Mouse (Mus musculus) hindbrain, embryonic 10.5 days (tissue): ENCODE data around the gene Syt6. TPM values are rescaled to one million over a fixed set of nuclear protein-coding genes. Genes with fewer than 3 reads are reported as not detected.
"Not testable (repeated sequence)": the region's sequence is repeated elsewhere in the genome, so short reads cannot be mapped to it uniquely, and the experiment has no call there.

ENCODE experiments used
- DNase-seq: peaks from one replicate; pipeline ENCODE4 v3.0.0-alpha.2; 2017; ENCODE audit warnings: low spot score
- H3K27ac ChIP-seq: fragments of 300-500 bp; sonication (generic); 2 replicates; pipeline ENCODE4 v1.5.1; 2016; ENCODE audit warnings: mild to moderate bottlenecking, moderate library complexity
- H3K27me3 ChIP-seq: fragments of 300-500 bp; sonication (generic); 2 replicates; pipeline ENCODE4 v1.6.1; 2016; ENCODE audit warnings: mild to moderate bottlenecking; ENCODE audit not compliant: poor library complexity, insufficient read depth, severe bottlenecking
- H3K36me3 ChIP-seq: fragments of 300-500 bp; sonication (generic); 2 replicates; pipeline ENCODE4 v1.6.1; 2016; ENCODE audit warnings: mild to moderate bottlenecking, moderate library complexity
- H3K4me1 ChIP-seq: fragments of 300-500 bp; sonication (generic); replicated peaks from 2 replicates; pipeline ENCODE4 v1.6.1; 2016; ENCODE audit warnings: mild to moderate bottlenecking
- H3K4me3 ChIP-seq: fragments of 300-500 bp; sonication (generic); 2 replicates; pipeline ENCODE4 v1.5.1; 2016; ENCODE audit warnings: mild to moderate bottlenecking, moderate library complexity
- H3K9me3 ChIP-seq: fragments of 300-500 bp; sonication (generic); 2 replicates; pipeline ENCODE4 v1.6.1; 2016; ENCODE audit warnings: mild to moderate bottlenecking, moderate library complexity
- WGBS: fragments of 180-500 bp; shearing (Covaris S2); methylation state at CpG from one replicate; pipeline ENCODE4 v1.1.7; 2016; 5-methylcytosine and 5-hydroxymethylcytosine counted together
- polyA plus RNA-seq: library from polyadenylated mRNA; unstranded; fragments of >200 nt; fragmentation: Nextera tagmentation; extraction: Ambion mirVana; gene quantifications from 2 replicates; pipeline ENCODE4 v1.2.1, GENCODE M21; 2016

Syt6 gene
- polyA plus RNA-seq, 1 experiment from 2014 or later, result 2.0 TPM

DNA sequence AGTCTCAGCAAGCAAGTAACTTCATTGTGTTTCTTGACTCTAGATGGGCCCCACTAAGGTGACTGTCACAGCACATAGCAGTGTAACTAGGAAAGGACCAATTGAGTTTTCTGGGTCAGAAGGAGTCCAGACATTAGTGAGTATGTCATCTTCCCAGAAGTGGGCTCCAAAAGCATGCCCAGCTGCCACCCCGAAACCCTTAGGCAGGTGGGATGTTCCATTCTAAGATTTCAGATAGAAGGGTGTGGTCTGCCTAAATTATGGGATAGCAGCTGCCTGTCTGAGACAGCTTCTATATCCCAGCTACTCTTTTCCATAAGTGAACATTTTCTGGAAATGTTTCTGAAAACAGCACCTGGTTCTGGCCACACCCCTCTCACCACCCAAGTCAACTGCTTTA lies 59.2 kb downstream of the Syt6 start:
- Histone ChIP-seq H3K36me3 (no peaks in the 10 kb centered on the region), H3K27me3 (no peaks in the 10 kb centered on the region), H3K27ac (no peak overlapping the region), H3K4me3 (no peak overlapping the region), H3K9me3 (no peaks in the 10 kb centered on the region), H3K4me1 (peaks cover 22% of the 10 kb centered on the region)
- DNase-seq, result no peak
- 89% methylated on average over 1 of the region's 1 CpGs for WGBS

DNA sequence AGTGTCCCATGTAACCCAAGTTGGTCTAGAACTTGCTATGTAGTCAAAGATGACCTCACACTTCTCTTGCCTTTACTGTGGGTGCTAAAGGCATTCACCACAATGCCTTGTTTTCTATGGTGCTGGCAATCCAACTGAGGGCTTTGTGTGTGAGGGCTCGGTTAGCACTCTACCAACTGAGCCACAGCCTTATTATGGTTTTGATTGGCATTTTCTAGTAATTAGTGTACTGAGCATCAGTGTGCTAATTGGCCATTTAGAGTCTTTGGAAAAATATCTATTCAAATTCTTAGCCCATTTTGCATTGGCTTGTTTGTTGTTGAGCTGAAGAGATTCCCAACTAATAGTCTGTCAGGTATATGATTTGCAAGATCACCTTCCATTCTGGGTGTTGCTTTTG lies 62.6 kb downstream of the Syt6 start:
- H3K27me3 ChIP-seq, result no peaks in the 10 kb centered on the region

DNA sequence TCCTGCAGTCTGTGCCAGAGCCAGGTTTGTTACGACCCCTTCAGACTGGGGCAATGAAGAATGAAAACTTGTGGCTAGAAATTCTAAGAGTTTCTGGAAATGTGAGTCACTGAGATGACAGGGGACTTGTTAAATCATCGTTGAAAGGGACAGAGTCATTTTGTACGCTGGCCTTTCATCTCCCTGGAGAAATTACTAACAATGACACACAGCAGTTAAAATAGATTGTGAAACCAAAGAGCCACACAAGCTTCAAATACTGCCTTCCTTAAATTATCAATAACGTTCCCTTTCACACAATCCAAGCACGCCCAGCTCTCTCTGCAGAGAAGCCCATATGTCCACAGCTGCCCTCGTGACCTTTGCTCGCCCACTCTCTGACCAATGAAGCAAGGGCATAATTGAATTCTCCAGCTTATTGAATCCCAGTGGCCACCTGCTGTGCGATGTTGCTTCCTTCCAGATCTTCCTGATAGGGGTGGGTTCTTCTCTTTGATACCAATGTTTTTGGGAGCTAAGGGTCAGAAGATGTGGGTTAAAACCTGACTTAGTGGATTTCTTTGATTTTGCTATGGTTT lies 65.3 kb downstream of the Syt6 start:
- peaks cover 44% of the 10 kb centered on the region for H3K4me1 ChIP-seq
- peak overlapping the region; percentile 62; the same call in 1 of the 2 replicates for H3K27ac ChIP-seq
- DNase-seq, result peak; percentile 62
- H3K36me3 ChIP-seq, result no peaks in the 10 kb centered on the region
- H3K27me3 ChIP-seq, result no peaks in the 10 kb centered on the region
- H3K9me3 ChIP-seq, result no peaks in the 10 kb centered on the region
- no peak overlapping the region for H3K4me3 ChIP-seq
- WGBS, result 19% methylated on average over 8 of the region's 8 CpGs

More for the DNA sequence above, 62.6 kb downstream of the Syt6 start:
- Histone ChIP-seq H3K27ac (no peak overlapping the region), H3K4me1 (peaks cover 47% of the 10 kb centered on the region), H3K4me3 (no peak overlapping the region), H3K36me3 (no peaks in the 10 kb centered on the region), H3K9me3 (no peaks in the 10 kb centered on the region)
- WGBS, result 92% methylated on average over 1 of the region's 1 CpGs
- no peak for DNase-seq

DNA sequence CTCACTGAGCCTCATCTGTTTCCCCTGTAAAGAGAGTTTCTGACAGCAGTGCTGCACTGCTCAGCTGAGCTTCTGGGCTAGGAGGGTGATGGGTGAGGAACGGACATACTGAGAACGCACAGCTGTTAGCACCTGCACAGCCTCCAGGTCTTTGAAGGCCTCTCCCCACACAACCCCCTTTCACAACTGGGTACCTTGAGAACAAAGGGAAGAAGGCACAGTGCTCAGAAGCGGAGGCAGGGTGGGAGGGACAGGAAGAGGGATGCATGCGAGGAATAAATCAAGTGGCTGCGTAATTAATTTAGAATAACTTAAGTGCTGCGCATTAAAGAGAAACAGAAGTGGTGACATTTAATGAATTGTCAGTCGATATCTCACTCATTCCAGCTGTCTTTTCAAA lies 66.3 kb downstream of the Syt6 start:
- no peaks in the 10 kb centered on the region for H3K27me3 ChIP-seq
- DNase-seq, result no peak
- H3K4me3 ChIP-seq, result no peak overlapping the region
- peaks cover 34% of the 10 kb centered on the region for H3K4me1 ChIP-seq
- H3K36me3 ChIP-seq, result no peaks in the 10 kb centered on the region
- no peaks in the 10 kb centered on the region for H3K9me3 ChIP-seq
- 53% methylated on average over 7 of the region's 7 CpGs for WGBS
- H3K27ac ChIP-seq, result peak overlapping the region; percentile 57

DNA sequence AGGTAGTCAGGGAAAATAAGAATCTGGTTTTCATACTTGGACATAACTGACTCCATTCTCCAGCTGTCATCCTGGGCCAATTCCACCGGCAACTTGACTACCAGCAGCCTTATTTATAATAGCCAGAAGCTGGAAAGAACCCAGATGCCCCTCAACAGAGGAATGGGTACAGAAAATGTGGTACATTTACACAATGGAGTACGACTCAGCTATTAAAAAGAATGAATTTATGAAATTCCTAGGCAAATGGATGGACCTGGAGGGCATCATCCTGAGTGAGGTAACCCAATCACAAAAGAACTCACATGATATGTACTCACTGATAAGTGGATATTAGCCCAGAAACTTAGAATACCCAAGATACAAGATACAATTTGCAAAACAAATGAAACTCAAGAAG lies 70.9 kb downstream of the Syt6 start, which contains the start of gene Atg4a-ps:
TSS of gene Atg4a-ps (minus strand) at position 101 of the 400 bp plus-strand sequence.
- H3K27ac ChIP-seq, H3K4me3 ChIP-seq, H3K27me3 ChIP-seq, H3K9me3 ChIP-seq, H3K36me3 ChIP-seq, DNase-seq: not testable (repeated sequence)
- peaks cover 17% of the 10 kb centered on the region for H3K4me1 ChIP-seq
- 88% methylated on average over 2 of the region's 2 CpGs for WGBS

DNA sequence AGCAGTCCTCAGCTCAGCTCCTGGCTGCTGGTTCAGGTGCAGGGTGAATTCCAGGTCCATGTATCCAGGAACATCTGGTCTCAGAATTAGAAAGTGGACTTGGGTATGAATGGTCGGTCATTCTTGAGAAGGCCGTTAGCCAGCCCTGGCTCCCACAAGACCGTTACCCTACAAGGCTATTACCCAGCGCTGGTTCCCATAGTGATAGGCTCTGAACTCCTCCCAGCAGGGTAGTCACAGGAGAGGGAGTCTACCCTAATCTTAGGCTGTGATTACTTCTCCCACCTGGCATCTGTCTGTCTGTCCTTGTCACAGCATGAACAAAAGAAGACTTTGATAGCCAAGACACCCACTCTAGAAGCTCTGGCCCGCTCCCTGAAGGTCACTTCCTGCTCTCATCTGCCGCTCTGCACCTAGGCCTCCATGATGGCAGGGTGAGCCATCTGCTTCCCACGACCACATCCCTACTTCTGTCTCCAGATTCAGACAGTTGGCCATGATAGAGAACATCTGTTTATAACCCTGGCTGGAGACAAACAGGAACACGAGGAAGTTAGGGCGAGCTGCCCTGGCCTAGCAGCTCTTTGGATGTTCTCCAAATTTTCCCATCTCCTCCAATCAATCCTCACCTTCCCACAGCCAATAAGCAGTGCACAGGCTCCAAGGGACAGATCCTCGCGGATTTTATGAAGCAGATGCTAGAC lies 72.3 kb downstream of the Syt6 start:
- Histone ChIP-seq H3K4me3 (no peak overlapping the region), H3K27ac (no peak overlapping the region), H3K9me3 (no peaks in the 10 kb centered on the region), H3K27me3 (no peaks in the 10 kb centered on the region), H3K4me1 (peaks cover 8% of the 10 kb centered on the region), H3K36me3 (no peaks in the 10 kb centered on the region)
- WGBS, result 90% methylated on average over 11 of the region's 11 CpGs
- DNase-seq, result no peak

DNA sequence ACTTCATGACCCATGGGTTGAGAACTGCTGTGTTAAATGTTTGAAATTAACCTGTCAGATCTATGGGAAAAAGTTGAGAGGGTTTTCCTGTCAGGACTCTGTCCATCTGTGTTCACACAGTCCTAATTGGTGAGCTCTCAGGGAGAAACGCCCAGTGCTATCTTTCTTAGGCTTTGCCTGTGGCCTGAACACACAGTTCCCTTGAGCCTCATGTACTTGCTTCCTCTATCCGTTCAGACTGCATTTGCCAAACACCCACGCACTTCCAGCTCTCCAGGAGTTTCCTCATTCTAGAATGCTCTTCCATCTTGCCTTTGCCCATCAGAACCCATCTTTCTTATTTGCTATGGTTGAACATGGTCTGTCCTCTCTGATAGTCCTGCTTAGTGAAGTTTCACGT lies 73.5 kb downstream of the Syt6 start:
- DNase-seq, result no peak
- 86% methylated on average over 4 of the region's 4 CpGs for WGBS
- no peaks in the 10 kb centered on the region for H3K36me3 ChIP-seq

DNA sequence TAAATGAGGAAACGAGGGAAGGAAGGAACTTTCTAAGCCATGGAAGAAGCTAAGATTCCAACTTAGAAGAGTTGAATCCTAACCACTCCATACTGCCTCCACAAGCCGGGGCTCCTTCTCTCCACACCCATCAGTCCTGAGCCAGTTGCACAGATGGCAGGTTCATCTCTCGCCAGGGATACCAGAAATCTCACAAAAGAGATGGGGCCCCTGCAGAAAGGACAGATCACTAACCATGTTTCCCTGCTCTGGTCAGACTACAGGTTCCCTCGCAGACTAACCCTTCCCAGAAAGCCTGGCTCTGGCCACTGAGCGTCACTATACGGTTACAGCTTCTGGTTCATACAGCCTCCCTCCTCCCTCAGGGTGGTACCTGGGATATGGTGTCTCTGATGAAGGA lies 74.7 kb downstream of the Syt6 start:
- Histone ChIP-seq H3K9me3 (no peaks in the 10 kb centered on the region), H3K4me3 (no peak overlapping the region), H3K27ac (no peak overlapping the region), H3K36me3 (no peaks in the 10 kb centered on the region), H3K4me1 (peaks cover 8% of the 10 kb centered on the region), H3K27me3 (no peaks in the 10 kb centered on the region)
- DNase-seq, result no peak
- 79% methylated on average over 6 of the region's 6 CpGs for WGBS

More for the DNA sequence above, 73.5 kb downstream of the Syt6 start:
- no peak overlapping the region for H3K27ac ChIP-seq
- H3K4me3 ChIP-seq, result no peak overlapping the region
- peaks cover 8% of the 10 kb centered on the region for H3K4me1 ChIP-seq
- H3K9me3 ChIP-seq, result no peaks in the 10 kb centered on the region
- H3K27me3 ChIP-seq, result no peaks in the 10 kb centered on the region

DNA sequence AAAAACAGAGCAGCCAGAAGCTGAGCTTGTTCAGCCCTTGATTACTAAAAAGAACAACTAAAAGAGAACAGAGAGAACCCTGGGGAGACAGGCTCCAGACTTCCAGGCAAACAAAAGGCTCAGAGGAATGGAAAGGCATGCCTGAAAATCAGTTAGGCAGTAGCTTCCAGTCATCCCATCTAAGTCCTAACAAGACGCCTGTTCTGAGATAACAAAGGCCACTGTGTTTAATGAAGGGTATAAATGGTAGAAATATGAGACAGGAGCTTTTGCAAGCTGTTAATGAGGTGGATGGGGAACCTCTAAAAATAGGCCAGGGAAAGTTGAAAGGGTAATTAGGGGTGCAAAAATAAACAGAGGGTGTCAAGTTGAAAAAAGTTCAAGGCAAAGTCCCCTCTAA lies 75.4 kb downstream of the Syt6 start:
- no peaks in the 10 kb centered on the region for H3K27me3 ChIP-seq
- H3K4me1 ChIP-seq, result peaks cover 8% of the 10 kb centered on the region
- no peaks in the 10 kb centered on the region for H3K9me3 ChIP-seq
- no peak overlapping the region for H3K4me3 ChIP-seq
- no peak overlapping the region for H3K27ac ChIP-seq
- 28% methylated on average over 1 of the region's 1 CpGs for WGBS
- no peaks in the 10 kb centered on the region for H3K36me3 ChIP-seq
- no peak for DNase-seq

DNA sequence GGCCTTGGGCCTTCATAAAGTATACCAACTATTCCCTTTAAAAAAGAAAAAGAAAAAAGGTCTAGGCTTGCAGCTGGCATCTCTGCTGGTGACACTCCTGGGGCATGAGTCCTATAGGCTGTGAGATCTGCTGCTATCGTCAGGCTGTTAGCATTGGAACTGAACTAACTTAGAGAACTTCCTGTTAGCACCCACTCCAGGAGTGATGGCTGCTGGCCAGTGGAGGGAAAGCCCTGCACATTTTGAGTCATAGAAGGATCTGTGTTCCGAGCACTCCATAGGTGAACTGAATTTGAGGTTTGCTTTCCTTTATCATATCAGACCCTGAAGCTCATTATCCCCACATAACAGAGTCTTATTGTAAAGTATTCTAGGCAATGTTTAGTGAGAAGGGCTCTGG lies 85.0 kb downstream of the Syt6 start:
- Histone ChIP-seq H3K9me3 (no peaks in the 10 kb centered on the region), H3K4me1 (peaks cover 7% of the 10 kb centered on the region; the same call in 1 of the 2 replicates), H3K27ac (no peak overlapping the region), H3K4me3 (no peak overlapping the region), H3K36me3 (no peaks in the 10 kb centered on the region), H3K27me3 (no peaks in the 10 kb centered on the region)
- WGBS, result 84% methylated on average over 2 of the region's 2 CpGs
- no peak for DNase-seq

DNA sequence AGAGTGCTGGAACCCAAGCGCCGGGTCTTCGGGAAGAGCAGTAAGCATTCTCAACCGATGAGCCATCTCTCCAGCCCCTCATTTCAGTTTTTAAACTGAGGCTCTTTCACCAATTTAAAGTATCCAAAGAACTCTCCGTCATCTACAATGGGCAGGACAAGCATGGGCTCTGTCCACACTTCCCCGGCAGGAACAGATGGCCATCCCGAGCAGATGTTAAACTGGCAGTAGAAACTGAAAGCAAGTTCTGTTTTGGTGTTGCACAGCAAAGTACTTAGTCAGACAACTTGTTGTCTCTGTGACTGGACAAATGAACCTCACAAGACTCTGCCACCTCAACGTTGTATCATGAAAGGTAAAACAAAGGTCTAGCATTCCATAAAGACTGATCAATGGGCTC lies 86.7 kb downstream of the Syt6 start:
- Histone ChIP-seq H3K4me3 (no peak overlapping the region), H3K9me3 (no peaks in the 10 kb centered on the region), H3K27ac (no peak overlapping the region), H3K27me3 (no peaks in the 10 kb centered on the region), H3K4me1 (peaks cover 7% of the 10 kb centered on the region; the same call in 1 of the 2 replicates), H3K36me3 (no peaks in the 10 kb centered on the region)
- 88% methylated on average over 8 of the region's 8 CpGs for WGBS
- DNase-seq, result no peak

DNA sequence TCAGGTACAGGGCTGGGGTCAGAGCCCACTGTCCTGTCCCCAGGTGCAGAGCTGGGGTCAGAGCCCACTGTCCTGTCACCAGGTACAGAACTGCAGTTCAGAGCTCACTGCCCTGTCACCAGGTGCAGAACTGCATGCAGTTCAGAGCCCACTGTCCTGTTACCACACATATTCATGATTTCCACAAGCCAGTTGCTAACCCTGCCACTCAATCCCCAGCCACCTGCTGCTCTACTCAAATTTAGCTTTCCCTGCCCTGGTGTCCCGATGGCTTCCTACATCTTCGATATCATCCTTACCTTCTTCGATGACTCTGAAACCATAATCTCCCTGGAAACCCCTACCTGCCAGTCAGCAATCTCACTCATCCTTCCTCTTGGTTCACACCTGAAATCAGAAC lies 88.4 kb downstream of the Syt6 start:
- Histone ChIP-seq H3K27ac (no peak overlapping the region), H3K4me3 (no peak overlapping the region), H3K9me3 (no peaks in the 10 kb centered on the region), H3K4me1 (no peaks in the 10 kb centered on the region), H3K27me3 (no peaks in the 10 kb centered on the region), H3K36me3 (no peaks in the 10 kb centered on the region)
- 94% methylated on average over 3 of the region's 3 CpGs for WGBS
- DNase-seq, result no peak

DNA sequence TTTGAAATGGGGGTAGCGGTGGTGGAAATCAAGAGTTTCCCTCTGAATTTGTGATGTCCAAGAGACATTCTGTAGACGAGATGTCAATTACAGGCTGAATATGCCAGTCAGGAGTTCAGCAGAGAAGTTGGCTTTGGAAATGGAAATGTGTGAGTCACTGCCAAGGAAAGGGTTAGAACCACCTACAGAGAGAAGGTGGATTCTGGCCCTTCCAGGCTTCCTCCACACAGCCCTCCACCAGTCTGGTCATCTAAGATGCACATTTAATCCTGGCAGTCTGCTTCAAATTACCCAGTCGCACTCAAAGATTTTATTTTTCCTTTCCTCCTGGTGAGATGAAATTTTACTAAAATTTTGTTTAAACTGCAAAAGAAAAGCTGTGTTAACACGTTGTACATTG lies 97.1 kb downstream of the Syt6 start:
- H3K4me1 ChIP-seq, result 0 out of 2 replicates have a peak, but pooled peaks cover 4% of the 10 kb centered on the region
- 0 out of 2 replicates have a peak, but pooled peaks cover 3% of the 10 kb centered on the region for H3K9me3 ChIP-seq
- no peaks in the 10 kb centered on the region for H3K27me3 ChIP-seq
- no peaks in the 10 kb centered on the region for H3K36me3 ChIP-seq
- DNase-seq, result no peak
- H3K27ac ChIP-seq, result no peak overlapping the region
- 83% methylated on average over 4 of the region's 4 CpGs for WGBS
- no peak overlapping the region for H3K4me3 ChIP-seq
